Mouse (Mus musculus): ENCODE data around the gene Umodl1.
A peak's percentile ranks its signal among the peaks of the same experiment; 100 is the strongest.

The Umodl1 gene

GRCm38 (mm10) chr17:31000897-31001296, 46.5 kb downstream of the Umodl1 start:
- no peak for DNase-seq (ENCODE audit: low spot score)

GRCm38 (mm10) chr17:31002613-31003012, 48.2 kb downstream of the Umodl1 start:
- no peak for DNase-seq (ENCODE audit: low spot score)

- no peak for DNase-seq (ENCODE audit: low spot score)
Observed at GRCm38 (mm10) chr17:31005284-31005683, 50.8 kb downstream of the Umodl1 start.

- no peak for DNase-seq (ENCODE audit: low spot score)
Observed at GRCm38 (mm10) chr17:31007357-31007756, 52.9 kb downstream of the Umodl1 start.

- no peak for DNase-seq (ENCODE audit: low spot score)
Observed at GRCm38 (mm10) chr17:31008416-31008815, 54.0 kb downstream of the Umodl1 start.

- peak; percentile 71 for DNase-seq (ENCODE audit: low spot score)
Observed at GRCm38 (mm10) chr17:31011551-31012394, 57.3 kb downstream of the Umodl1 start.

GRCm38 (mm10) chr17:31018267-31018666, 63.8 kb downstream of the Umodl1 start:
- DNase-seq (ENCODE audit: low spot score): peak; percentile 51

GRCm38 (mm10) chr17:31019505-31019904, 65.1 kb downstream of the Umodl1 start:
- peak; percentile 56 for DNase-seq (ENCODE audit: low spot score)

- DNase-seq (ENCODE audit: low spot score): no peak
Observed at GRCm38 (mm10) chr17:31020078-31020477, 65.6 kb downstream of the Umodl1 start.

- no peak for DNase-seq (ENCODE audit: low spot score)
Observed at GRCm38 (mm10) chr17:31021276-31021675, 66.8 kb downstream of the Umodl1 start.

GRCm38 (mm10) chr17:31024125-31024781, 69.8 kb downstream of the Umodl1 start:
- DNase-seq (ENCODE audit: low spot score): no peak

GRCm38 (mm10) chr17:31024782-31025125, 70.3 kb downstream of the Umodl1 start:
- DNase-seq (ENCODE audit: low spot score): no peak

GRCm38 (mm10) chr17:31026986-31027385, 72.5 kb downstream of the Umodl1 start:
- DNase-seq (ENCODE audit: low spot score): no peak

- no peak for DNase-seq (ENCODE audit: low spot score)
Observed at GRCm38 (mm10) chr17:31027723-31028122, 73.3 kb downstream of the Umodl1 start.

- no peak for DNase-seq (ENCODE audit: low spot score)
Observed at GRCm38 (mm10) chr17:31028821-31029370, 74.5 kb downstream of the Umodl1 start.

GRCm38 (mm10) chr17:31029407-31029806, 75.0 kb downstream of the Umodl1 start:
- no peak for DNase-seq (ENCODE audit: low spot score)

- DNase-seq (ENCODE audit: low spot score): no peak
Observed at GRCm38 (mm10) chr17:31032341-31032740, 77.9 kb downstream of the Umodl1 start.

- no peak for DNase-seq (ENCODE audit: low spot score)
Observed at GRCm38 (mm10) chr17:31033251-31033650, 78.8 kb downstream of the Umodl1 start.

- no peak for DNase-seq (ENCODE audit: low spot score)
Observed at GRCm38 (mm10) chr17:31034165-31034564, 79.7 kb downstream of the Umodl1 start.

GRCm38 (mm10) chr17:31034674-31035356, 80.4 kb downstream of the Umodl1 start:
- no peak for DNase-seq (ENCODE audit: low spot score)

GRCm38 (mm10) chr17:31036168-31036876, 81.9 kb downstream of the Umodl1 start:
- no peak for DNase-seq (ENCODE audit: low spot score)

- no peak for DNase-seq (ENCODE audit: low spot score)
Observed at GRCm38 (mm10) chr17:31037331-31037730, 82.9 kb downstream of the Umodl1 start.

All from T-cell, adult 2 months (primary cell).